Mouse (Mus musculus) neural tube, embryonic 14.5 days (tissue): ENCODE measurements around the gene Ephb4. TPM values are rescaled to one million over a fixed set of nuclear protein-coding genes. Genes with fewer than 3 reads are reported as not detected.

ENCODE experiments used
- ATAC-seq: fragments of 200-750 bp; cut with Nextera tagmentation; 2 replicates; pipeline ENCODE4 v1.8.0; 2017; ENCODE audit warnings: low read depth, mild to moderate bottlenecking, moderate TSS enrichment, moderate library complexity
- H3K27ac ChIP-seq: fragments of 300-500 bp; sonication (generic); 2 replicates; pipeline ENCODE4 v1.5.1; 2014; ENCODE audit warnings: low read depth, mild to moderate bottlenecking, control low read depth, low read length, moderate library complexity, mixed read lengths
- H3K27me3 ChIP-seq: fragments of 300-500 bp; sonication (generic); 2 replicates; pipeline ENCODE4 v1.6.1; 2014; ENCODE audit warnings: low read length; ENCODE audit not compliant: control insufficient read depth, insufficient read depth
- H3K36me3 ChIP-seq: fragments of 300-500 bp; sonication (generic); 2 replicates; pipeline ENCODE4 v1.6.1; 2014; ENCODE audit warnings: low read length, mixed read lengths; ENCODE audit not compliant: control insufficient read depth, insufficient read depth
- H3K4me1 ChIP-seq: fragments of 300-500 bp; sonication (generic); 2 replicates; pipeline ENCODE4 v1.6.1; 2014; ENCODE audit warnings: low read length; ENCODE audit not compliant: control insufficient read depth, insufficient read depth
- H3K4me2 ChIP-seq: fragments of 300-500 bp; sonication (generic); 2 replicates; pipeline ENCODE4 v1.6.1; 2014; ENCODE audit warnings: mild to moderate bottlenecking, low read depth, low read length, control low read depth
- H3K4me3 ChIP-seq: fragments of 300-500 bp; sonication (generic); 2 replicates; pipeline ENCODE4 v1.5.1; 2014; ENCODE audit warnings: low read depth, low read length, control low read depth, mixed read lengths
- H3K9ac ChIP-seq: fragments of 300-500 bp; sonication (generic); replicated peaks from 2 replicates; pipeline ENCODE4 v1.6.1; 2014; ENCODE audit warnings: low read depth, mild to moderate bottlenecking, control low read depth, low read length, mixed read lengths
- H3K9me3 ChIP-seq: fragments of 300-500 bp; sonication (generic); 2 replicates; pipeline ENCODE4 v1.6.1; 2016; ENCODE audit warnings: low read length; ENCODE audit not compliant: control insufficient read depth
- WGBS: fragments of 180-500 bp; shearing (Covaris S2); extraction: QIAGEN DNeasy Blood & Tissue Kit; methylation state at CpG from one replicate; pipeline ENCODE4 v1.1.7; 2014; 5-methylcytosine and 5-hydroxymethylcytosine counted together
- polyA plus RNA-seq: library from polyadenylated mRNA; unstranded; fragments of >200 nt; fragmentation: Nextera tagmentation; extraction: Ambion mirVana; gene quantifications from 2 replicates; pipeline ENCODE4 v1.2.1, GENCODE M21; 2014

Gene Ephb4
- polyA plus RNA-seq, 1 experiment from 2014 or later, result 2.7 TPM

DNA sequence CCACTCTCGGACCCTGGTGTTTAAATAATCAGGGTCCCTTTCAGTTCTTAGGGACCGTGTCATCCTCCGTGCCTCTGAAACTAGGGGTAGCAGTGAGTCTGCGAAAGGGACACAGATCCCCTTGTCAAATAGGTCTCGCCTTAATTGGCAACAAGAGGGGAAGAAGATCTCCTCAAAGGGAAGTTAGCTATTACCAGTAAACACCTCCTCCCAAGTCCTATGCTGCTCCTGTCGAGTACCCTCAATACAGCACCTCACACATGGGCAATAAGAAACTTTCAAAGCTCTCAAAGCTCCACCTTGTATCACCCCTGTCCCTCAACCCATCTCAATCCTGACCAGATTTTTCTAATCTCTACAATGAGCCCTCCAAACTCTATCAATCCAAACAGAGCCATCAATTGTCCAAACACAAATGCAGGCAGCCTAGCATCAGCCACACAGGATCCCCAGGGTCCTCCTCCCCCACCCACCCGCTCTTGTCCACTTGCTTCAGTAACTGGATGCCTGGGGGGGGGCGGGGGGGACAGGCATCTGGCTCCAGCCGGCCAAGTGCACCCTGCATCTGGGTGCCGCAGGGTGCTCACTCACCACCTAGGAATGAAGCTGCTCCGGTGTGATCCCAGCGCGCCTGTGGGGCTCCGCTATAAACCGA lies 16.9 kb upstream of the Ephb4 start:
- Histone ChIP-seq H3K4me1 (peaks cover 5% of the 10 kb centered on the region), H3K9ac (peak overlapping the region; percentile 59), H3K36me3 (peaks cover under 1% of the 10 kb centered on the region; the same call in 1 of the 2 replicates), H3K4me3 (peak overlapping the region; percentile 65), H3K27ac (no peak overlapping the region), H3K4me2 (peak overlapping the region; percentile 95), H3K9me3 (no peaks in the 10 kb centered on the region), H3K27me3 (no peaks in the 10 kb centered on the region)
- ATAC-seq, result peak; percentile 33
- 10% methylated on average over 15 of the region's 15 CpGs for WGBS

- H3K27ac ChIP-seq, result no peak within 1 kb of the TSS
- H3K4me3 ChIP-seq, result peak within 1 kb of the TSS; percentile 65
- H3K4me1 ChIP-seq, result peaks cover 5% of the 10 kb centered on the region
- H3K36me3 ChIP-seq, result no peaks in the 10 kb centered on the region
- H3K27me3 ChIP-seq, result no peaks in the 10 kb centered on the region
- H3K9ac ChIP-seq, result peak within 1 kb of the TSS; percentile 59
- H3K9me3 ChIP-seq, result no peaks in the 10 kb centered on the region
- peak within 1 kb of the TSS; percentile 95 for H3K4me2 ChIP-seq
- ATAC-seq, result peak; percentile 89
- WGBS, result under 1% methylated on average over 44 of the region's 44 CpGs
Observed at GRCm38 (mm10) chr5:137333512-137334174, 16.3 kb upstream of the Ephb4 start, which contains the start of gene Slc12a9. Gene Slc12a9 (minus strand): TSS chr5:137333597.

DNA sequence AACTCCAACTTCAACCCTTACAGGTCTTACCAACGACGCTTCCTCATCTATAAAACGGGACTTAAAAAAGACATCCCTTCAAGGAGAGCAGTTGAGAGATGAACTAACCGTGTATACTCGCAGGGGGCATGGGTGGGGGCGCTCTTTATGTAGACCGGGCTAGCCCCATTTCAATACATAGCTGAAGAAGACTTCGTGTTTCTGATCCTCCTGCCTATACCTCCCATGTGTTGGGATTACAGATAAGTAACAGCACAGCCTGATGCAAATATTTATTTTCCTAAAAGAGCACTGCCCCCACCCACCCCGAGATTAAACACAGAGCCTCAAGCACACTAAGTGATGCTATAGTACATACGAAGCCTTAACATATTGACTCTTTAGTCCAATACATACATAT lies 15.6 kb upstream of the Ephb4 start:
- no peak overlapping the region for H3K27ac ChIP-seq
- no peak overlapping the region for H3K4me3 ChIP-seq
- H3K27me3 ChIP-seq, result no peaks in the 10 kb centered on the region
- WGBS, result 63% methylated on average over 10 of the region's 10 CpGs
- peaks cover 11% of the 10 kb centered on the region for H3K4me1 ChIP-seq
- no peak overlapping the region for H3K9ac ChIP-seq
- H3K9me3 ChIP-seq, result no peaks in the 10 kb centered on the region
- ATAC-seq, result no peak
- H3K36me3 ChIP-seq, result no peaks in the 10 kb centered on the region
- H3K4me2 ChIP-seq, result no peak overlapping the region

DNA sequence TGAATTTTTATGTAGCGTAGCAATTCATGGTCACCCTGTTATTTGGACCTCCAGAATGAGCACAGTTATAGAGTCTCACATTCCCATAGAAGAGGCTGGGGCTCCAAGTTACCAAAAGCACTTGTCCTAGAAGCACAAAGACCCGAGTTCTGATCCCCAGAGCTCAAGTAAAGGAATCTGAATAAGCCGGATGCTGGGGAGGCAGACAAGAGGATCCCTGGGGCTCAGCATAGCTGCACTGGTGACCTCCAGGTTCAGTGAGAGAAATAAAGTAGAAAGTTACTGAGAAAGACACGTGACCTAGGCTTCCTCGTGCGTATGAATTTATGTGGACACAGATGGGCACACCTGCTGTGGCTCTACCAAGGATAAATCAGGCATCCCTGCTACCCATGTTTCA lies 14.8 kb upstream of the Ephb4 start:
- ATAC-seq, result no peak
- Histone ChIP-seq H3K9ac (no peak overlapping the region), H3K9me3 (no peaks in the 10 kb centered on the region), H3K4me1 (peaks cover 16% of the 10 kb centered on the region), H3K4me3 (no peak overlapping the region), H3K4me2 (no peak overlapping the region), H3K27ac (no peak overlapping the region), H3K27me3 (no peaks in the 10 kb centered on the region), H3K36me3 (no peaks in the 10 kb centered on the region)
- 79% methylated on average over 6 of the region's 6 CpGs for WGBS

- Histone ChIP-seq H3K27ac (no peak overlapping the region), H3K9ac (no peak overlapping the region), H3K27me3 (no peaks in the 10 kb centered on the region), H3K4me2 (no peak overlapping the region), H3K9me3 (no peaks in the 10 kb centered on the region), H3K4me1 (peaks cover 16% of the 10 kb centered on the region), H3K36me3 (no peaks in the 10 kb centered on the region), H3K4me3 (no peak overlapping the region)
- WGBS, result 67% methylated on average over 8 of the region's 8 CpGs
- ATAC-seq, result no peak
Observed at GRCm38 (mm10) chr5:137337190-137337589, 12.7 kb upstream of the Ephb4 start.

DNA sequence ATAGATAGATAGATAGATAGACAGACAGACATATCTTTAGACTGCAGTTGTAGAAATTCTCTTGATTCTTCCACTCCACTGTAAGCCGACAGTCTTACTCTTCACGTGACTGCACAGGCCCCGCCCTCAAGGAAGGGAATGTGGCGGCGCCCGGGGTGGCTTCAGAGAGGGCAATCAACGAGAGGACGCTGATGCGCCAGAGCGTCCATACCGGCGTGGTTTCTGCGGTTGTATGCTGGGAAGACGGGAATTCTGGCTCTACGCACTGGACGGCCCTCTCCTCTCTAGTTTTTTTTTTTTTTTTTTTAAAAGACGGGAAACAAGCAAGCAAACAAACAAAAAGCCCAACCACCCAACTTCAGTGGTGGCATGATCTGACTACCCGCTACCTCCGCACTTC lies 11.7 kb upstream of the Ephb4 start:
- Histone ChIP-seq H3K36me3 (no peaks in the 10 kb centered on the region), H3K4me1 (peaks cover 12% of the 10 kb centered on the region; the same call in 1 of the 2 replicates), H3K9ac (peak overlapping the region; percentile 66), H3K27me3 (no peaks in the 10 kb centered on the region), H3K4me3 (peak overlapping the region; percentile 37), H3K9me3 (no peaks in the 10 kb centered on the region), H3K27ac (peak overlapping the region; percentile 72), H3K4me2 (peak overlapping the region; percentile 88)
- ATAC-seq, result peak; percentile 83
- WGBS, result under 1% methylated on average over 19 of the region's 19 CpGs

GRCm38 (mm10) chr5:137338663-137339289 lies 11.1 kb upstream of the Ephb4 start:
- peak overlapping the region; percentile 88 for H3K4me2 ChIP-seq
- peak overlapping the region; percentile 37 for H3K4me3 ChIP-seq
- H3K9ac ChIP-seq, result peak overlapping the region; percentile 66
- H3K27ac ChIP-seq, result peak overlapping the region; percentile 72
- peaks cover 12% of the 10 kb centered on the region; the same call in 1 of the 2 replicates for H3K4me1 ChIP-seq
- no peaks in the 10 kb centered on the region for H3K9me3 ChIP-seq
- peak; percentile 7; the same call in 1 of the 2 replicates for ATAC-seq
- H3K36me3 ChIP-seq, result no peaks in the 10 kb centered on the region
- WGBS, result under 1% methylated on average over 11 of the region's 11 CpGs
- no peaks in the 10 kb centered on the region for H3K27me3 ChIP-seq

- 7% methylated on average over 22 of the region's 22 CpGs for WGBS
- ATAC-seq, result peak; percentile 69; the same call in 1 of the 2 replicates
Observed at GRCm38 (mm10) chr5:137339290-137339979, 10.5 kb upstream of the Ephb4 start.

More at GRCm38 (mm10) chr5:137339290-137339979, 10.5 kb upstream of the Ephb4 start:
- Histone ChIP-seq H3K27me3 (no peaks in the 10 kb centered on the region), H3K36me3 (no peaks in the 10 kb centered on the region), H3K9ac (peak overlapping the region; percentile 66), H3K9me3 (no peaks in the 10 kb centered on the region), H3K4me2 (peak overlapping the region; percentile 88), H3K4me1 (peaks cover 12% of the 10 kb centered on the region; the same call in 1 of the 2 replicates), H3K27ac (peak overlapping the region; percentile 72), H3K4me3 (peak overlapping the region; percentile 37)
